Mouse (Mus musculus): ENCODE data around the gene Samd14.

Gene Samd14

DNA sequence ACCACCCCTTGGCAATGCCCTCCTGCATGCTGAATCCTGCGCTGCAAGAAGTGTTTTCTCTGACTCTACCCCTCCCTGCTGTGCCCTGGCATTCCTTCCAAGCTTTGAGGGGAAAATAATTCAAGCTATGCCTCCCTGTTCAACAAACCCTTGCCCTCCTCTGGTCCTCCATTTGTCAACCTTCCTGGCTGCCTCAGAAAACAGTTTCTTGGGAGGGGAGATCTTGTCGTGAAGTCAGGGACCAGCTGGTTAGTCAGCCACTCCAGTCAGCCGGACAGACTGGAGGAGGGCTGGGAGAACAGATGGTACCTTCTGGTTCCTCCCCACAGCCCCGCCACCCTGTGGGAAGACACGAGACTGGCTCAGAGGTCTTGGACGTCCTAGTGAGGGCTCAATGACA, 27.6 kb downstream of the Samd14 start:
- no peak for DNase-seq

DNA sequence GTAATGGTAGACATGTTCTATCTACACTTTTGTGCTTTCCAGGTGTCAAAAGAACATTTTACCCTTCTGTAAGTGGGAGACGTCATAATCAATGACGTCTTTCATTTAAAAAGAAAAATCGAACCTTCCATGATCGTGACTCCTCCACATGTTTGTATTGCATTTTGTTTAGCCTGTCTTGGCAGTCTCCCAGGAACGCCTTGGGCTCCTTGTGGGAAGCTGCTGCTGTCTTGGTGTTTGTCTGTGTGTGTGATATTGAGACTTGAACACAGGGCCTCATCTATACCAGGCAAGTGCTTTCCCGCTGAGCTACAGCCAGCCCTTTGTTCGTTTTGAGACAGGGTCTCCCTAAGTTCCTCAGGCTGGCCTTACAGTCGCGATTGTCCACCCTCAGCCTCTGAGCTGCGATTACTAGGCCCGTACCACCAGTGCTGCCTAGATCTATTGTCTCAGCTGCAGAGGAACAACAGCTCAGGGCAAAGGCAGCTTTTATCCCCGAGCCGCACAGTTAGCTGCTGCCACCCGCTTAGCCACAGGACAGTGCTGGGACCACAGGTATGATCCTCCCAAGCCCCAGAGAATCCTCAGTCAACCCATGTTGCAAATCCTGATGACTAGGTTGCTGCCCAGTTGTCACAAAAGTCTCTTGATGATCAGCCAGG, 28.6 kb downstream of the Samd14 start:
- DNase-seq = no peak

DNA sequence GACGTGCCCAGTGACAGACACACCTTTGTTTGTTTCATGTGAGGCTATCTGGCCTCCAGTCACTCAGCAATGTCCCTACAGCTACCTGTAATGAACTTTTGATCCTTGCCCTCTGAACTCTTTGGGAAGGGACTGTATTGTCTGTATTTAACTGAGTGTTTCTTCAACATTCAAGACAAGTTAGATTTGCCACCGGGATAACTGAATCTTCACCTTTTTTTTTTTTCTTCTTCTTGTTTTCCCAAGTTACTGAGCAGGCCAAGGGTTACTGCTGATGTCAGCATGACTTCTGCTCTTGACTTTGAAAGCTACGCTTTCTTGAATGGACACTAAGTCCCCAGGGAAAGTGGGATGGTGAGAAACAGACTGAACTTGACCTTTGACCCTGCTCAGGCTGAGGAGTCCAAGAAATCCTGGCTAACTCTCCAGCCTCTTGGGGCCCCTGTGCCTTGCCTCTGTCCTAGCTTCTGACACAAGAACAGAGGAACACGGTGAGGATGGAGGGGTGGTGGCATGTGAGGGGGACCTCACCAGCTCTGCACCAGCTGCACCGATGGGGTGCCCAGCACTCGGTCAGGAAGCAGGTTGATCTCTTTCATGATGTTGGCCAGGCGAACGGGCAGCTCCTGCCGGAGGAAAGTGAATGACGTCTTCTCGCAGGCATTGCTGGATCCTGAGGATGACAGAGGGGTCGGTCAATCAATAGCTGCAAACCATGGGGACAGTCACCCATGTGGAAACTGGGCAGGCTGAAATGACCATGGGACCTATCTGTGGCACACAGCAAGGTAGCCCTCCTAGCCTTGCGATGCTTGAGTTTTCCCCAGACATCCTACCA, 29.4 kb downstream of the Samd14 start:
- no peak for DNase-seq

DNA sequence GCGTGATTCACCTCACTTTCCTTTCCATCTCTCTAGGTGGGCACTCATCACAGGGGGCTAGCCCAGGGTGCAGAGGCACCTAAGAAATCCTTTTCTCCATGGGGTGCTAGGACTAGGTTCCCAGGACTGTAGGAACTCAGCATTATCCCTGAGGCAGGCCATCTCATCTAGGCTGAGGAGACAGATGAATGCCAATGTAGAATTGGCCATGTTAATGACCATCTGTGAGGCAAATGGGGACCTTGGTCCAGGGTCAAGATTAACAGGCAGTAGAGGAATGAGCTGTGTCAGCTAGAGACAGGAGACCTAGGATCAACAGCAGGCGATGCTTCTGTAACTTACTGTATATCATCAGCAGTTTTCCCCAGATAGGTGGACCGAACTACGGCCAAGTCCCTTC, 30.1 kb downstream of the Samd14 start:
- no peak for DNase-seq

DNA sequence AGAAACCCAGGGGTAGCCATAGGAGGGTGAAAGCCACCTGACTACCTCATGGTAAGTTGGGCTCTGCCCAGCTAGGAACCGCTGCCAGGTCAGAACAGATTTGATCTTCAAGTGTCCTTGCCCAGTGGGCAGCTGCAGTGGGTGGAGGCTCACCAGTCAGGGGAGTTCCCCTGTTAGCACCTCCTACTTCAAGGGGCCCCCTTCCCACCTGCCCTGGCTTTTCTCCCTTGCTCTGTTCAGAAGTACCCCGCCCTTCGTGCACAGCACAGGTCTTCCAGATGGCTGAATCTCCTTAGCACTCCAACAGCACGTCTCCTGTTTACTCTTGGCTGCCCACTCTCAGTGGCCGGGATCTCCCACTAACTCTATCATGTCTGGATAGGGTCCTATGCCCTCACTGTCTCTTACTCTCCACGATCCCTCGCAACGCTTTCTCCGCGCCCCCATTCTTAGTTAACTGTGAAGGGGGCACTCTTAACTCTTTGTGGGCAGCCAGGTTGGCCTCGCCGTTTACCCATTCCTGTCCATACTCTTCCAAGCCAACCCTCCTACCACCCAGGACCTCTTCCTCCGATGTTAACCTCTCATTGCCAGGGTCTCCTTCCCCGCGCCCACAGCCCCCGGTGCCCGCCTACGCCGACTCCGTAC, 30.9 kb downstream of the Samd14 start:
- peak; percentile 79 for DNase-seq

DNA sequence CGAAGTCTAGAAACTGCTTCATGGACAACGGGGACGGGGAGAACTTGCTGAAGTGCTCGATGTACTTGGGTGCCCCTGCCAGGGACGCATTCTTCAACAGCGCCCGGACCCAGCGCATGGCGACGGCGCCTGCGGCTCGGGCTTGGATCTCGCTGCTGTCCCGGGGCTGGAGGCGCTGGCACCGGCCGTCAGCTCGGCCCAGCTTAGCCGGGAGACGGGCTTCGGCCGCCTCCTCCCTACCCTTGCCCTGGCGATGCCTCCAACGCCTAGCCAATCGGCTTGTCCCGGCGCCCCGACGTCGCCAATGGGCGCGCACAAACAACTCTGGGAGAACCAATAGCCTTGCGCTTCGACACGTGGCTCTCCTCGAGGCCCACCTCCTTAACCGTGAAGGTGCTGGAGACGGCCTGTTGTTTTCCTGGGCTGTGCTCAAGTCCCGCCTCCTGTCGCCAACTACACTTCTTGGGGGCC, 31.5 kb downstream of the Samd14 start, which contains the start of gene Pdk2:
Gene Pdk2 (minus strand): TSS at position 216 of the 471 bp plus-strand sequence.
- peak; percentile 98 for DNase-seq

DNA sequence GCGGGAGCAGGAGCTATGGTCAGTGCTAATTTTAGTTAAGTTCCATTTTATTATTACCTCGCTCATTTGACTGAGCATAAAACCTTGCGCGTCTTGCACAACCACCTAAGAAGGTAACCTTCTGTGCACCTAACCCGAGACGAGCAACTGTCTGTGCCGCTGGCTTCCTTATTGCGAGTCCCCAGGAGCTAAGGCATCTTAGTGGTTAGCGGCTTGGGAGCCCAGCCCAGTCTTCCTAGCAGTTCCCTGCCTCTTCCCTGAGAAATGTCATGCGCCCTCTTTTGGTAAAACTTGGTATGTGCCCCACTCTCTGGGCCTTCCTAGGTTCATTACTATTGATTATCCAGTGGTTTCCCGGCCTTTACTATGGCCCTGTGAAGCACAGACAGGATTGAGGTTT, 32.4 kb downstream of the Samd14 start:
- peak; percentile 92 for DNase-seq

DNA sequence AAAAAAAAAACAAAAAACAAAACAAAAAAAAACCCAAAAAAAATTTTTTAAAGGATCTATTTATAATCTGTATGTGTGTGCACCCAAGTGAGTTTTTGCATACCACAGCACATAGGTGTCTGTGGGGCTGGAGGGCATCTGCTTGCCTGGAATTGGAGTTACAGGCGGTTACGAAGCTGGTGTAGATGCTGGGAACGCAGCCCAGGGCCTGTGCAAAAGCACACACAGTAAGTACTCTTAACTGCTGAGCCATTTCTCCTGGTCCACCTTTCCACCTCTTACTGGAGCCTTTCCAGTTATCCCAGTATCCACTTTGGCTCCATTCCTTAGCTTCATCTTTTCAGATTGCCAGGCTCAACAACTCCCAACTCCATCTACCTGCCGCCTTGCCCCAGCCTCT, 33.4 kb downstream of the Samd14 start:
- DNase-seq = no peak

DNA sequence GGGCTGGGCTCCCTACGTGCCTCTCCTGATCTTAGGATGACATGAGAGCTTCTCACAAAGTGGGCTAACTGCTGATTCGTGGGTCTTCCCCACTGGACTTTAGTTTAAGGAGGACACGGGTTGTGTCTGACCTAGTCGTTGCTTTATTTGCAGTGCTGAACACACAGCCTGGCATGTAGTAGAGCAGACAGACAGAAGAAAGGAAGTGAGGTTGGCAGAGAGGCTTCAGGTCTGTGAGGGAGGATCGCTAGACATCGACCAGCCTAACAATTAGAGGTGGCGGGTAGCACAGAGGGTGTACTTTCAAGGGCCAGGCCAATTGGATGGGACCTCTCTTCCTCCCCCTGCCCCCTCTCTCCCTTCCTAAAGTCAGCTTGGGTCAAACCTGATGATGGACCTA, 33.9 kb downstream of the Samd14 start:
- no peak for DNase-seq

DNA sequence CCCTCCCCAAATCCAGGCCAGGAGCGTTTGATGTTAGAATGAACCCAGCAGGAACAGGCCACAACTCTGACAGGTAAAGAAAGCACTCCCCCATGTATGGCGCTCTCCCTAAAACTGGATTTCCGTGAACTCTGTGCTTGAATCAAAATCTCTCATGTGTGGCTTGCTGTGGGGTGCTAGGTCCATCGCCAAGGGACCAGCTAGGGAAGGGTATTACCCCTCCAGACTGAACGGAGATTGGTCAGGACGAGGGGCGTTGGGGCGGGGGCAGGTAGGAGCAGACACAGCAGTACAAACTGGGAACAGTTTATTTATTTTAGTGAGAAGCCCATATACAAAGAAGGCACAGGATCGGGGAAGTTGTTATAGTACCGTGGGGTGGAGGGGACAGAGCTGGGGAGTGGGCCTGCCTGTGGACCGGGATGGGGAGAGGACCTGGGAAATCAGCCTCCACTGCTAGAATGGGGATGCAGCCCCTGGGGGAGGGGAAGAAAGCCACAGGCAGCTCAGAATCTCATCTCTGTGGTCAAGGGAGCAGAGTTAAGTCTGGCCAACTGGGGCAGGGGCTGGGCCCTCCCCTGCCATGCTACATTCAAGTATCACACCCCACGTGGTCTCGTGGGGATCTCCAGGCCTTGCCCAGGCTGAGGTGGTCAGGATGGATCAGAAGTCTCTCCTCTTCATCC, 34.6 kb downstream of the Samd14 start:
- DNase-seq = no peak

DNA sequence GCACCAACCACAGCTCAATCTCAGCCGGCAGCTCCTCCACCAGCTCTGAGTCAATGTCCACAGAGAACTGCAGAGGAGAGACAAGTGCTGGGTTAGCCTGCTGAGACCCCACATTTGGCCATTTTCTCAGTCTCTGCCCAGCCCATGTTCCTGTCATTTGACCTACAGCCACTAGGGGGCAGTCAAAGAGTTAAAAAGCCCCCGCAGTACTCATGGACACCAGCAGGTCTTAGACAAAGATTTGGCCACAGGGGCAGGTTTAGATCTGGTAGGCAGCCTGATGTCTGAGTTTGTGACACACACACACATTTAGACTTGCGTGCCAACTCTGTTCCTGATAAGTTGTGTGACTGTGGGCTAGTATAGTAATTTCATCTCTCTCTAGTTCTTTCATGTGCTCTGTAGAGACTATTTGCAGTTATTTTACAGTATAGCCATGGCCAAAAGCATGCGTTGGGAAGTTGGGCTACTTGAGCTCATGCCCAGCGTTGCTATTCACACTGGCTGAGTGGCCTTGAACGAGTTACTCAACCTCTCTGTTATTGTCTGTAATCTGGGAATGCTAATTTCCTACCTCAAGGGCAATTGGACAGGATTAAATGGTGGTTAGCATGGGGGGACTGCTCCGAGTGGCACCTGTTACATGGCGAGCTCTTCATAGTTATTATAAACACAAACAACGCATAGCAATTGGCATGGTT, 37.5 kb downstream of the Samd14 start:
- DNase-seq = peak; percentile 75

DNA sequence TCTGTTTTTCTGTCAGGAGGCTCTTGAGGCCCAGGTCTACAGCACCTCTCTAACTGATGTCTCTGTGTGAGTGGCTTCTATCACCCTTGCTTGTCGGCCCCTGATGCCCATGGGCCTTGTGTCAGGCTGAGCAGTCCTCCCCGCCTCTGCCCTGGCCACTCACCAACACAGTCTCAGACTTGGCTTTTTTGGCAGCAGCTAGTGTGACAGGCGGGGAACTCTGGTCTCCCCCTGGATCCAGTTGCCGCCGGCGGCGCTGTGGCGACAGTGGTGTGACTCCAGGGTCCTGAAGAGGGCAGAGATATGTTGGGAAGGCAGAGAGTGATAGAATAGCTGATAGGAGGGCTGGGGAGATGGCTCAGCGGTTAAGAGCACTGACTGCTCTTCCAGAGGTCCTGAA, 43.4 kb downstream of the Samd14 start:
- DNase-seq = peak; percentile 47

DNA sequence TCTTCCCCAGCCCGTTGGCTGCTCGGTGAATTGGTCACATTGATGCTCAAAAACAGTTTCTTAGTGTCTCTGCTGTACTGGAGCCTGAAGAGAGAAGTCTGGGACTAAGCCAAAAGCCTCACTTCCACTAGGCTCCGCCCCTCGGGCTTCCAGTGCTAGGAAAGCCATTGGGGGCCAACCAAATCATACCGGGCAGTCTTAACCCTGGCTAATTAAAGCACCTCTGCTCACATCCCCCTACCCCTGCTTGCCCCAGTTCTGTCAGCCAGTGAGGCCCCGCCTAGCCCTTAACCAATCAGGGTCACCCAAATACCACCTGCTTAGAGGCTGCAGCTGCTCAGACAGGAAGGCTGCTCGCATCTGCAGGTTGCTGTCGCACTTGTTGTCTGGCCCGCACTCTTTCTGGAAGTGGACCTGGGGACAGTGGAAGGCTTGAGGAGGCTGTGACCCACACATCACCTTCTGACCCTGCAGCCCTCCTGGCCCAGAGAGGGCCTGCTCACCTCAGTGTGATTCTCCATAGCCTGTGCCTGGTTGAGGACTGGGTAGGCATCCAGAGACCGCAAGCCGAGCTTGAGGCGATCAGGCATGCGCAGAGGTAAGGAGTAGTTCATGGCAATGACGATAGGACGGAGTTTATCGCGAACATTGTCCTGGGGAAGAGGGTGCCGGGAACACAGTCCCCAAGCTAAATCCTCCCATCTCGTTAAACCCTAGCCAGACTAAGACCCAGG, 47.3 kb downstream of the Samd14 start:
- no peak for DNase-seq

DNA sequence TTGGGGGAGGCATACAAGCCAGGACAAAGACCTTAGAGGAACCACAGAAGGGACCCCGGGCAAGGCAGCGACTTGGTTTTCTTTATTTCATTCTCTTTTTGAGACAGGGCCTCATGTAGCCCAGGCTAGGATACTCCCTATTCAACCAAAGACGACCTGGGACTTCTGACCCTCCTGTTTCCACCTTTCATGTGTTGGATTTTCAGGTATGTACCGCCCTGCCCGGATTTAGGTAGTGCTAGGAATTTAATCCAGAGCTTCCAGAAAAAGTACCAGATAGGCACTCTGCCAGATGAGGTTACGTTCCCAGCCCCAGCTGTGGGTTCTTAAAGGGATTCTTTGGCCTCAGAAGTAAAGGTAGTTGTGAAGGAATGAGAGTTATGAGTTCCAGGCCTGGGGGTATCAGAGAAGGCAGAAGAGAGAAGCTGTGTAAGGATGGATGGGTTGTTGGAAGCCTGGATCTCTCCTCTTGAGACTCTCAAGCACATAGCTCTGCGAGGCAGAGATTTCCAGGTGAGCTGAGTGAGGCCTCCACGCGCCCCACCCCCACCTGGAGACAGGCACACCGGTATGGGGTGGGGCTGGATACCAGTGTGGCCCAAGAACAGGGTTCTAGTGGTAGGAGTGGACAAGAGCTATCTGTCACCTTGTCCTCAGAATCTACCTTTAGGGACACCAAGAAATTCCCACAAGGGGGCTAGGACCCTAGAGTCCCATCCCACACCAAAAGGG, 59.7 kb downstream of the Samd14 start:
- no peak for DNase-seq

DNA sequence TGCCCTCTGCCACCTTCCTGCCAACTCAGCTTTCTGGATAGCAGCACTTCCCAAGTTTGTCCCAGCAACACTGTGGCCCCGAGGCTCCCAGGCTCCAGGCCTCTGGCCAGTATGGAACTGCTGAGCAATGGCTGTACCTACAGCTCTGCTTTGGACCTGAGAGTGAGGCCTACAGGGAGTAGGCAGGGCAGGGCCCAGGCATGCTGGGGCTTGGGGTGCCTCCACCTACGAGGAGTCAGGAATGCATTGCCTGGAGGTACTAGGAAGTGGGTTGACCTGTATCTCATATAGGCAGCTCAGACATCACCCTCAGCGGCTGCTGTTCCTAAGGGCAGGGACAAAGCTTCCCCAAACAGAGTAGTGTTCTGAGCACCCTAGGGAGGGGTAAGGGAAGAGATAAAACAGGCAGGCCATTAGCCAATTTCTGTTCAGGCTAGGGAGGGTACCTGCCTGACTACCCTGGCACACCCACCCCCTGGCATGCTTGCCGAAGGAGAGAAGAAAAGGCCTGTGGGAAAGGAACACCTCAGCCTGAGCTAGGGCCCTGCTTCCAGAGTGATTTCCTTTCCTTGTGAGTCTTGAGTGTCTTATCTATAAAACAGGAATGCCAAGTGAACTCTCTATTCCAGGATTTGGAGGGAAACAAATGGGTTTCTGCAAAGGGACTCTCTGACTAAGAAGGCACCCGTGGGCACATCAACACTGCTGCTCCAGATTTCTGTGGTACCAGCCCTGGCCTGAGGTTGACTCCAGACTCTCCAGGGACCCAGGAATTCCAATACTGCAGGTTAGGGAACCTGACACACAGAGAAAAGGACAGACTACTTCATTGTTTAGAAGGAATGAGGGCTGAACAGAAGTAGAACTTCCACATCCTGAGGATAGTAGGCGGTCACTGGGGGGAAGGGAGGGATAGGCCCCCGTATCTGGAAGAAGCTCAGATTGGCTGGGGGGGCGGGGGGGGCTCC, 60.7 kb downstream of the Samd14 start:
- no peak for DNase-seq

DNA sequence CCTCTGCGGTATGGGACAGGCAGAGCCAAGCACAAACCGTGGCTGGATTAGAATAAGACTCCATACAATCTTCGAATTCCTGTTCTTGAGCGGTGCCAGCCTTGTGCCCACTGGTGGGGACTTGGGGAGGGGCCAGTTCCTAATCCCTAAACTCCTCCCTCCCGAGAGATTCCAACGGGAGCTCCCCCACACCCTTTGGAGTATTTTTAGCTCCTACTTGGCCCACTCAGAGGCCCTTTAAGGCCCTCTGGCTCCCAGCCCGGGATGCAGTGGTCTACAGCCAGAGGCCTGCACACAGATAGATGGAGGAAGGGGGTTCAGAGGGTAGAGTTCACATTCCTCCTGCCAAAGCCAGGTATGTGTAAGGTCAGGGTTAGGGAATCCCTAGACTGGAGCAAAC, 61.6 kb downstream of the Samd14 start:
- peak; percentile 78 for DNase-seq

DNA sequence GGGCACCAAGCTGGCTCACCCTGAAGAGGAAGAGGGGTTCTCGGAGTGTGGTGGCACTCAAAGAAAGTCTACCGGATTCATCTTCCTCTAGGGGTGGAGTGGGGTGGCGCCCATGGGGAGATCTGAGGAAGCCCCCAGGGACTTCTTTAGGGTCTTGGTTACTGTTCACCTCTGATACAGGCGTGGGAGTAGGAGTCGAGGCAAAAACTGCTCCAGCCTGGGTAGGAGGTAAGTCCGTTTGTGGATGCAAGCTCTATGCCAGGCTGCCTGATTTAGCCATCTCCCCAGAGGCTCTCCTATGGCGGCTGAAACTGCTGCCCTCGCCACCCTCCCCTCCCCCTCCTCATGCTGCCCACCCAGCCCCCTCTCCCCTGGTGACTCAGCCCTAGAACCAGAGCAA, 62.5 kb downstream of the Samd14 start:
- DNase-seq = no peak

DNA sequence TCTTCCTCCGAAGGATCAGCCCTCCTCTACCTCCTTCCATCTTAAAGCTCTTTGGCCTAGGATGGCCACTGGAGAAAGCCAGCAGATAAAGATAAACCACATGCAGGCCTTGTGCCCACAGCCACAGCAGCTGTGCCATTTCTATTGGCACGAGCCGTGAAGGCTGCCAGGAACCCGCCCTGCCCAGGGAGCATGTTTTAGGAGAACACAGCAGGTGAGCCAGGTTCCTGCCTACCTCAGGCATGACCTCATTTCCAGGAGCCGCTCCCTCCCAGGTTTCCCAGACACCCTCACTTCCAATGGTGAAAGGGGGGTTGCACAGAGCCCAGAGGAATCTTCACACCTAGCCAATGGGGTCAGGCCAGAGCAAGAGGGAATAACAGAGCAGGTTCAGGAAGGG, 63.1 kb downstream of the Samd14 start:
- DNase-seq = peak; percentile 66

DNA sequence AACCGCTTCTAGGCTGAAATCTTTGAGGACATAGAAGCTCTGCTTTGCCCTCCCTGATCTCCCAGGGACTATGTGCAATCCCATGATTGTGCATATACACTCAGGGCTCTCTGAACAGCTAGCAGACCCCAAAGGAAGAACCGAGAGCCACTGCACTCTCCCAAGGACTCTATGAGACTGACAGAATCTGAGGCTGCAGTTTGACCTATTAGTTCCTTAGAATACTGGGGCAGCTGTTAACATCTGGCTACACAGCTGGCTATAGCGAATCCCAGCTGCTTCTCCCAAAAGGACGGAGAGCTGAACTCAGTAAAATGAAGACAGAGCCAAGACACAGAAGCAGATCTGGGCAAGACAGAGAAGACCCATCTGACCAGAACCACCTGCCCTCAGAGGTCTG, 64.2 kb downstream of the Samd14 start:
- DNase-seq = no peak

DNA sequence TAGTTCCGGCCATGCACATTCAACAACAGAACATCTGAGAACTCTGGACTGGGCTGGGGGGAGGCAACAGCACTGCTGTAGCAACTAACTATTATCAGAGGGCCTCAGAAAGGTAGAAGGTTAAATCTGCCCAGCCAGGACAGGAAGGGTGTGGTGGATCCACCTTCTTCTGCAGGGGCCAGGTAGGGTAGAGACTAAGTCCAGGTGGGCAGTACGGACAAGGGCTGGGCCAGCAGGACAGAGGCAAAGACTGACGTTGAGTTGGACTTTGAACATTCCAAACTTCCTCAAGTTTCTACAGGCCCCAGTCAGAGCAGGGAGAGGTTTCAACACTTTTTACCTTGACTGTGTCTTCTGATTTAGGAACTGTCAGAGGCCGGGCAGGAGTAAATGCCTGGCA, 65.0 kb downstream of the Samd14 start:
- no peak for DNase-seq
